Mouse (Mus musculus) spleen, adult 2 months (tissue): ENCODE measurements around the gene Gsk3a.

Experiments
- CTCF ChIP-seq: fragments of 200-500 bp; IDR thresholded peaks from 2 replicates; pipeline ENCODE4 v1.5.1; 2011; ENCODE audit warnings: mild to moderate bottlenecking, inconsistent platforms; ENCODE audit not compliant: insufficient read depth, insufficient read length, insufficient replicate concordance; ENCODE audit errors: extremely low read depth
- POLR2A ChIP-seq: fragments of 200-500 bp; IDR thresholded peaks from 2 replicates; pipeline ENCODE4 v1.6.1; 2011; ENCODE audit warnings: low read depth, low read length, inconsistent platforms

- TF ChIP-seq CTCF (no peak), POLR2A (no peak)
These were observed 46.8 kb downstream of the Gsk3a start for GRCm38 (mm10) chr7:25190806-25191205.
